Mouse (Mus musculus): ENCODE measurements around the gene Chrna10.

Chrna10 gene

GRCm38 (mm10) chr7:102116579-102117331 lies at the start of gene Chrna10:
TSS of gene Chrna10 (minus strand) at chr7:102116828.
- no peak for DNase-seq

DNA sequence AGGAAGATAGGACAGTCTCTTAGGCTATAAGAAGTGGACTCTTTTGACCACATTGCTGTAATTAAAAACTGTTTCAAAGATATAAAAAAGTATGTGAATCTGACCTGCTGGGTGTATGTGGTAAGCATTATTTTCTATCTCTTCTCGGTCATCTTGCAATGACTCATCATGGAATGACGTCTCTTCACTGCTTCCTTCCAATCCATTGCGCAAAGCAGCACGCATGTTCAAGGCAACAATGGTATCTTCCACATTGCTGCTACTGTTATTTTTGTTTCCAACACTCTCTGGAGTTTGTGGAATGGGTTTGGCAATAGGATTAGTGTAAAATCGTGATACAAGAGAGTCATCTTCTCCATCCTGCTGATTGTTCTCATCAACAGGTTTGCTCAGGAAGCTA lies 37.1 kb upstream of the Chrna10 start:
- no peak for DNase-seq

- DNase-seq, result no peak
Measured at GRCm38 (mm10) chr7:102137898-102138297, 21.3 kb upstream of the Chrna10 start.

GRCm38 (mm10) chr7:102137464-102137863 lies 20.8 kb upstream of the Chrna10 start:
- DNase-seq, result peak in 1 of 2 experiments; percentile 61

GRCm38 (mm10) chr7:102132395-102132794 lies 15.8 kb upstream of the Chrna10 start:
- peak in 1 of 2 experiments; percentile 31 for DNase-seq

- no peak for DNase-seq
Measured at GRCm38 (mm10) chr7:102120326-102120725, 3.7 kb upstream of the Chrna10 start.

DNA sequence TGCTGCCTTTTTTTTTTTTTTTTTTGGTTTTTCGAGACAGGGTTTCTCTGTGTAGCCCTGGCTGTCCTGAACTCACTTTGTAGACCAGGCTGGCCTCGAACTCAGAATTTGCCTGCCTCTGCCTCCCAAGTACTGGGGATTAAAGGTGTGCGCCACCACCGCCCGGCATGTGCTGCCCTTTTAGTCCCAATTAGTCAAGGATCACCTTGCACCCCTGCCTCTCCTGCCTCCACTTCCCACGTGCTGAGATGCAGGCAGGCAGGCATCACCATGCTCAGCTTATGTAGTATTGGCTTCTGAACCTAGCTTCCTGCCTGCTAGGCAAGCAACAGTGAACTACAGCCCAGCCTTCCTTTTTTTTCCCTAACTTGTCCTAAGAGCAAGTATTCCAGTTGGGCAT lies 754 bp upstream of the Chrna10 start:
- no peak for DNase-seq

- no peak for DNase-seq
Measured at GRCm38 (mm10) chr7:102113151-102113729, 3.4 kb downstream of the Chrna10 start.

DNA sequence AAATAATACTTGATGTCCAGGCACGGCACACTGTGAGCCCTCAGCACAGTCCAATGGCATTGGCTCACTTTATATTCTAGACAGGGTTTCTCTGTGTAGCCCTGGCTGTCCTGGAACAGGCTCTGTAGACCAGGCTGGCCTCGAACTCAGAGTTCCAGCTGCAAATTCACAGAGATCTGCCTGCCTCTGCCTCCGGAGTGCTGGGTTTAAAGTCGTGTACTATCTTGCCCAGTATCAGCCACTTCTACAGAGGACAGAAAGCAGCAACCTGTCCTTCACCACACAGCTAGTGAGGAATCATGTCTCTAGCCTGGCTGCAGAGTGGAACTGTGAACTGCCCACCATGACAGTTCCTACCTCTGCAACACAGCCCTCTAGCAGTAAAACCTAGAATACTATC lies 6.9 kb downstream of the Chrna10 start:
- DNase-seq, result no peak

DNA sequence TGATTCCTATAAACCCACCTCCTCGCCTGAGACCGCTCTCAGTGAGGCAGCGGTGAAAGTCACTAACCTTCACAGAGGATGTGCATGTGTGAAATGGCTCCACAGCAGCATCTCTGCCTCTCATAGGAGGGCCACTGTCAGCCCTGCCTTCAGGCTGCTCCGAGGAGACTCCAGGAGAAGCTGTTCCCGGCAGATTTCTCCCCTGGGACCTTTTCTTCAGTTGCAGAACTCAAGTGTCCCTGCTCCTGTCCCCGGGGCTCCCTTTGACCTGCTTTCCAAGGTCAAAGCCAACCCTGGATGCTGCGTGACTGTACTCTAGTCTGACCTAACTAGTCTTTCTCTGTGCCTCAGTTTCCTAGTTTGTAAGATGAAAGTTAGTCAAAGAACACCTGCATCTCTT lies 7.5 kb downstream of the Chrna10 start, which contains the start of gene Art5:
Art5 (minus strand) TSS at position 319 of the 400 bp plus-strand sequence.
- DNase-seq, result no peak

DNA sequence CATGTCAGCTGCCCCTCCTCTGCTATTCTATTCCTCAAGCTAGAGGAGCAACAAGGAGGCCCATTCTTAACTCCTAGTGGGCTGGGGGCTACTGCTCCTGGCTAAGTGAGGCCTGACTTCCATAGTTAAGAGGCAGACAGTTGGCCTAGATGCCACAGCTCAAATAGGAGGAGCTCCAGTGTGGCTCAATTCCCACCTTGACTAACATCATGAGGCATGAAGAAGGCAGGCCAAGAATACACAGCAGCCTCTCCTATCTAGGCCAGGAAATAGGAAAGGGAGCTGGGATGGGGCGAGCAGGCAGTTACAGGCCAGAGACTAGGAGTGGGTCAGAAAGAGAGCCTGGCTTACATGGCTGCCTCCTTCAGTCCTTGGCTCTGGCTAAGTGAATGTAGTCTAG lies 8.4 kb downstream of the Chrna10 start:
- DNase-seq, result no peak

- no peak for DNase-seq
Measured at GRCm38 (mm10) chr7:102106700-102107141, 9.9 kb downstream of the Chrna10 start.

- no peak for DNase-seq
Measured at GRCm38 (mm10) chr7:102104126-102104525, 12.5 kb downstream of the Chrna10 start.

GRCm38 (mm10) chr7:102103555-102103954 lies 13.1 kb downstream of the Chrna10 start:
- DNase-seq, result no peak

- peak in 1 of 2 experiments; percentile 13 for DNase-seq
Measured at GRCm38 (mm10) chr7:102102696-102103095, 13.9 kb downstream of the Chrna10 start.

GRCm38 (mm10) chr7:102102241-102102640 lies 14.4 kb downstream of the Chrna10 start:
- DNase-seq, result no peak

DNA sequence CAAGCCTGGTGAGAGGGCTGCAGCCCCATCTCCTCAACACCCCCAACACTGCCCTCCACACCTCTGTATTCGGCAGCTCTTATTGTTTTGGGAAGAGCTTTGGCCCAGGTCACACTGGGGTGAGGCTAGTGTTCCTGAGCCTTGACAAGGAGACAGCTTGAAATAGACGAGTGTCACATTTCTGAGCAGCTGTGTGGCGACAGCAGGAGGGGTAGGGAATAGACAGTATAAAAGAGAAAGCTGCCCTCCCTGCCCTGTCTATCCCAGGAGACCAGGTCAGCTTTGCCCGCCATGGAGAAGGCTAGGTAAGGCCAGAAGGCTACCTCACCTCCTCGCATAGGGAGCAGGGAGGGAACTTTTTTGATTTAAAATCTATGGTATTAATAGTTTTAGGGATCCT lies 15.1 kb downstream of the Chrna10 start, which contains the start of gene Art1:
Art1 (plus strand) TSS at position 257 of the 400 bp plus-strand sequence.
- DNase-seq, result no peak

GRCm38 (mm10) chr7:102100868-102101267 lies 15.8 kb downstream of the Chrna10 start:
- no peak for DNase-seq

- DNase-seq, result peak in 1 of 2 experiments; percentile 39
Measured at GRCm38 (mm10) chr7:102099760-102100661, 16.6 kb downstream of the Chrna10 start.

GRCm38 (mm10) chr7:102087336-102087735 lies 29.3 kb downstream of the Chrna10 start:
- peak in 1 of 2 experiments; percentile 17 for DNase-seq

GRCm38 (mm10) chr7:102084041-102084696 lies 32.5 kb downstream of the Chrna10 start:
- no peak for DNase-seq

DNA sequence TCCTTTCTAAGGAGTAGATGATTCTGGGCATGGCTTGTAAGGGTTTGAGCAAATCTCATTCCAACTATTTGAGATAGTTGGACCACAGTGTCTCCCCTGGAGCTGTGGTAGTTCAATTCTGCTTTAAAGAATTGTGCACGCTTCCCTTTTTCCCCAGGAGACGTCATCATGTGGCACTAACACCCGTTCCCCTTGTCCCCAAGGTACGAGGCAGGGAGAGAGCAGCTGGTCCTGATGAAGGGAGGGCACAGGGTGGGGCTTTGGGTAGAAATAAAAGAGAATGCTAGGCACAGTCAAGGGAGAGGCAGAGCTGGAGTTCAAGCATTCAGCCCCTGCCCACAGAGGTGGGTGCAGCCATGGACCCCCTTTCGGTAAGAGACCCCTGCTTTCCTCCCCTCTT lies 33.8 kb downstream of the Chrna10 start, which contains the start of gene Trpc2:
Trpc2 (plus strand) TSS at position 301 of the 400 bp plus-strand sequence.
- DNase-seq, result no peak

Measured in kidney, postnatal 25 days (tissue).